Mouse (Mus musculus) bone marrow macrophage, adult 2 months (primary cell): ENCODE measurements around the gene Evi5. TPM values are rescaled to one million over a fixed set of nuclear protein-coding genes. Genes with fewer than 3 reads are reported as not detected.
A peak's percentile ranks its signal among the peaks of the same experiment; 100 is the strongest.

Source experiments
- H3K27ac ChIP-seq: 2 replicates; pipeline ENCODE4 v1.5.1; 2012; ENCODE audit warnings: low read depth, low read length; ENCODE audit not compliant: insufficient read depth
- H3K4me1 ChIP-seq: 2 replicates; pipeline ENCODE4 v1.6.1; 2012; ENCODE audit warnings: low read length; ENCODE audit not compliant: control insufficient read depth, insufficient read depth
- H3K4me3 ChIP-seq: 2 replicates; pipeline ENCODE4 v1.5.1; 2012; ENCODE audit warnings: mild to moderate bottlenecking, low read length, moderate library complexity; ENCODE audit not compliant: insufficient read depth
- CTCF ChIP-seq: IDR thresholded peaks from 2 replicates; pipeline ENCODE4 v1.5.1; 2012; ENCODE audit warnings: low read depth, mild to moderate bottlenecking, low read length, moderate library complexity
- POLR2A ChIP-seq: IDR thresholded peaks from 2 replicates; pipeline ENCODE4 v1.6.1; 2012; ENCODE audit warnings: mild to moderate bottlenecking, low read depth, low read length, borderline replicate concordance
- polyA plus RNA-seq: library from polyadenylated mRNA; stranded (reverse); fragments of >200 nt; gene quantifications from 2 replicates; pipeline ENCODE4 v1.2.4, GENCODE M21; 2012; ENCODE audit not compliant: missing spikeins, insufficient read depth, insufficient read length

Evi5 gene
- polyA plus RNA-seq, 1 experiment, result 30.7 TPM

- no peak overlapping the region for H3K4me3 ChIP-seq
- H3K4me1 ChIP-seq, result no peaks in the 10 kb centered on the region
- TF ChIP-seq POLR2A (no peak), CTCF (no peak)
- no peak overlapping the region for H3K27ac ChIP-seq
These were observed 153.8 kb downstream of the Evi5 start for GRCm38 (mm10) chr5:107720991-107721637.

GRCm38 (mm10) chr5:107720511-107720910 lies 154.4 kb downstream of the Evi5 start:
- TF ChIP-seq CTCF (no peak), POLR2A (no peak)
- no peak overlapping the region for H3K27ac ChIP-seq

GRCm38 (mm10) chr5:107719786-107720185 lies 155.1 kb downstream of the Evi5 start:
- TF ChIP-seq POLR2A (no peak), CTCF (no peak)
- H3K4me1 ChIP-seq, result no peaks in the 10 kb centered on the region
- no peak overlapping the region for H3K4me3 ChIP-seq
- H3K27ac ChIP-seq, result no peak overlapping the region

More at GRCm38 (mm10) chr5:107720511-107720910, 154.4 kb downstream of the Evi5 start:
- no peak overlapping the region for H3K4me3 ChIP-seq
- H3K4me1 ChIP-seq, result no peaks in the 10 kb centered on the region

DNA sequence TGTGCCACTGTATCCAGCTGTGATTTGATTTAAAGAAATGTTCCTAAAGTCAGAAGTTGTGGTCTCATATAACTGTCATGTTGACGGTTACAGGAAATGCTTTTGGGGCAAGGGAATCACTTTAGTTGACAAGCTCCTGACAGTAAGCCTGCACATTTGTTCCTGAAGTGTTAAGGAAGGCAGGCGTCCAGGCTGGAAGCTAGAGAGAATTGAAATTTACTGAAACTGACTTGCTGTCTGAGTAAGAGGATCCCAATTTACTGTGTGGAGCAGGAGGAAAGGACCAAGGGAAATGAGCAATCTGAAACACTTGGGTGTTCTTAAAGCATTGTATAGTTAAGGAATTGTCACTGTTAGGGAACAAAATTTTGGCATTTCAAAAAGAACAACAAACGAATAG lies 155.7 kb downstream of the Evi5 start:
- Histone ChIP-seq H3K27ac (no peak overlapping the region), H3K4me3 (no peak overlapping the region), H3K4me1 (no peaks in the 10 kb centered on the region)
- no peak for TF ChIP-seq POLR2A
- TF ChIP-seq CTCF, result no peak

DNA sequence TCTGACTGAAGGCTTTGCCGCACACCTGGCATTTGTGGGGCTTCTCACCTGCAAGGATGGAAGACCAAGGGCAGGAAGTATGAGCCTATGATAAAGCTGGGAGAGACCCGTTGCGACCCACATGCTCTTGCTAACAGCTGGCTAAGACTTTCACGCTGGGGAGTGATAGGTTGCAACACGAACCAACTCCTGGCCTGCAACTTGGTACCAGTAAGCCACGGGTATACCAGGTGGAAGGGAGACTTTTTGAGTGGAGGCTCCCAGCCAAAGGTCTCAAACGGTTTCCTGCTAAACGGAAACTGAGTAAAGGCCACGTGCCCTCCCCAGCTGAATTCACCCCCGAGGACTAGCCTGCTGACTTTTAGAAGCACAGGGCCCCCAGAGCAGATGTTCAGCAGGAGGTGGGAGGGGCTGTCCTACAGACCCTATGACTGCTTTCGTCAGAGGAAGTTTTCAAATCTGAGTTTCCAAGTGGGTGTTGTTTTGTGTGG lies 157.0 kb downstream of the Evi5 start:
- H3K27ac ChIP-seq, result no peak overlapping the region

DNA sequence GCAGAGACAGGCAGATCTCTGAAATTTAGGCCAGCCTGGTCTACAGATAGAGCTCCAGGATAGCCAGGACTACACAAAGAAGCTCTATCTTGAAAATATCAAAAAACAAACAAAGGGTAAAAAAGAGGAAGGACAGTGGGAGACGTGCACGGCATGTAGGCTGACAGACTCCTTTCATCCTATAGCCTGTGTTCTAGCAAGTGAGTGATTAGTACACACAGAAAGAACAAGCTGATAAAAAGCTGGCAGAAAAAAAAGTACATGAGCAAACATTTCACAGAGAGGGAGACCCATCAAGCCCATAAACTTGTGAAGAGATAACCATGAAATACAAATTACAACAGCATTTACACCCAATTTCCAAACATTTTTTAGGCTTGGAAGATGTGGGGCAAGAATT lies 163.2 kb downstream of the Evi5 start:
- TF ChIP-seq POLR2A (no peak), CTCF (no peak)
- Histone ChIP-seq H3K27ac (no peak overlapping the region), H3K4me3 (no peak overlapping the region), H3K4me1 (peaks cover 6% of the 10 kb centered on the region)

More for the DNA sequence above, 157.0 kb downstream of the Evi5 start:
- TF ChIP-seq POLR2A (no peak), CTCF (no peak)
- Histone ChIP-seq H3K4me1 (no peaks in the 10 kb centered on the region), H3K4me3 (no peak overlapping the region)

DNA sequence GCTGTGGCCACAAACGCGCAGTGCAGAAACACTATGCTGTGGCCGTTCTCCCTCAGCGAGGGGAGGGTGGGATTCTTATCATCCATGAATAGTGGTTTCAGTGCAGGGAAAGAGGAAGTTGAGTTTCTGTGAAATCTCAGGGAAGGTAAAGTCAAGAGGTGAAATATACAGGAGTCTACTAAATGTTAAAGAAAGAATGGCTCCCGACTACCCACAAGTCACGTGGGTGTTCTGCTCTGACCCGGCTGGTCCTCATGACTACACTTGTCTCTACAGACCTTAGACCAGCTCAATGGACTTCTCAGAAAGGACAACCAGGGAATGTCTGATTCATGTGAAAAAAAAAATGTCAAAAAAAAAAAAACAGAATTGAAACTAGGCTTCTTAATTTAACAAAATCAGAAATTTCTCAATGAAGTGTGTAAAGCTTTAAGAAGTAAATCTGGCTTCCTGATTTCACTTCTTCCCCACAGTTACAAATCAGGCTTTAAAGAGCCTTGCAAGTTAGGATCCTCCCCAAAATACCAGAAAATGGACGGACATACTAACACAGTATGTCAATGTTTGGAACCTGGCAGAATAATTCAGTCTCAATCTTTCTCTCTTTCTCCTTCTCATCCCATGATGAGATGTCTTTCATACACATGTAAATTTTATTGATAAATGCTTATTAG lies 166.6 kb downstream of the Evi5 start:
- Histone ChIP-seq H3K4me3 (peak overlapping the region; percentile 53), H3K4me1 (peaks cover 10% of the 10 kb centered on the region), H3K27ac (no peak overlapping the region; the same call in 1 of the 2 replicates)
- TF ChIP-seq POLR2A (no peak), CTCF (no peak)

- Histone ChIP-seq H3K4me3 (no peak overlapping the region), H3K27ac (no peak overlapping the region), H3K4me1 (peaks cover 10% of the 10 kb centered on the region)
- TF ChIP-seq CTCF (no peak), POLR2A (no peak)
These were observed 168.6 kb downstream of the Evi5 start for GRCm38 (mm10) chr5:107706262-107706661.

- TF ChIP-seq CTCF (no peak), POLR2A (no peak)
- peaks cover 10% of the 10 kb centered on the region for H3K4me1 ChIP-seq
These were observed 169.2 kb downstream of the Evi5 start for GRCm38 (mm10) chr5:107705756-107706155.

GRCm38 (mm10) chr5:107703207-107703763 lies 171.6 kb downstream of the Evi5 start:
- no peak overlapping the region for H3K4me3 ChIP-seq
- TF ChIP-seq POLR2A, result no peak
- TF ChIP-seq CTCF, result no peak
- no peak overlapping the region for H3K27ac ChIP-seq
- peaks cover 10% of the 10 kb centered on the region for H3K4me1 ChIP-seq

More at GRCm38 (mm10) chr5:107705756-107706155, 169.2 kb downstream of the Evi5 start:
- Histone ChIP-seq H3K27ac (no peak overlapping the region), H3K4me3 (no peak overlapping the region)

DNA sequence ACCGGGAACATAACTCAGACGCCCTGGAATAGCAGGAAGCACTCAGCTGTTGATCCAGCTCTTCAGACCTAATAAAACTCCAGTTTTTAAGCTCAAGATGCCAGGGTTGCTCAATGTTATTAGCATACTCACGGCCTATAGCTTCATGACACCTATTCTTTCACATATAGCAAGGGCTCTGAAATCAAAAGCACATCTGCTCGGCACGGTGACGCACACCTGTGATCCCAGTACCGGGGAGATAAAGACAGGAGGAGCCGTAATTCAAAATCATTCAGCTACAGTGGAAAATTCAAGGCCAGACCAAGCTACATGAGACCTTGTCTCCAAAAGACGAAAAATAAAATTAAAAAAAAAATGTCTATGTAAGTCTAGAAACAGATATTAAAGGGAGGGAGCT lies 173.2 kb downstream of the Evi5 start:
- peaks cover 4% of the 10 kb centered on the region; the same call in 1 of the 2 replicates for H3K4me1 ChIP-seq
- H3K4me3 ChIP-seq, result no peak overlapping the region
- TF ChIP-seq CTCF, result no peak
- no peak for TF ChIP-seq POLR2A
- no peak overlapping the region for H3K27ac ChIP-seq
